Mouse (Mus musculus) cerebellum, postnatal 14 days (tissue): Measurements from ENCODE around the gene Dbnl.

Source experiments
- DNase-seq, 2 experiments: peaks; one replicate each; pipeline ENCODE4 v3.0.0; 2021; ENCODE audit warnings: mixed read lengths in 2 of 2

The Dbnl gene

GRCm38 (mm10) chr11:5788056-5789014 lies at the start of gene Dbnl:
Gene Dbnl, plus strand, starts transcription at chr11:5788488.
- peak; percentile 94 to 96 for DNase-seq

- no peak for DNase-seq
These were observed 49.2 kb upstream of the Dbnl start for GRCm38 (mm10) chr11:5738888-5739632.

- DNase-seq = peak; percentile 12 to 31
These were observed 48.4 kb upstream of the Dbnl start for GRCm38 (mm10) chr11:5739846-5740245.

GRCm38 (mm10) chr11:5740599-5740964 lies 47.7 kb upstream of the Dbnl start:
- peak in 1 of 2 experiments; percentile 51 for DNase-seq

- peak; percentile 66 to 76 for DNase-seq
These were observed 47.2 kb upstream of the Dbnl start for GRCm38 (mm10) chr11:5740965-5741627.

- DNase-seq = peak; percentile 27 to 29
These were observed 46.2 kb upstream of the Dbnl start for GRCm38 (mm10) chr11:5742106-5742505.

GRCm38 (mm10) chr11:5744951-5745350 lies 43.3 kb upstream of the Dbnl start:
- DNase-seq = no peak

- no peak for DNase-seq
These were observed 34.5 kb upstream of the Dbnl start for GRCm38 (mm10) chr11:5753755-5754154.

GRCm38 (mm10) chr11:5761820-5762632 lies 26.3 kb upstream of the Dbnl start, which contains the start of gene Urgcp:
Gene Urgcp, minus strand, starts transcription at chr11:5762376.
- peak; percentile 95 to 96 for DNase-seq

- no peak for DNase-seq
These were observed 25.7 kb upstream of the Dbnl start for GRCm38 (mm10) chr11:5762633-5762982.

- no peak for DNase-seq
These were observed 22.3 kb upstream of the Dbnl start for GRCm38 (mm10) chr11:5766019-5766418.

GRCm38 (mm10) chr11:5778481-5778880 lies 9.8 kb upstream of the Dbnl start:
- DNase-seq = peak in 1 of 2 experiments; percentile 48

GRCm38 (mm10) chr11:5780035-5780499 lies 8.2 kb upstream of the Dbnl start:
- peak; percentile 75 to 78 for DNase-seq

GRCm38 (mm10) chr11:5782199-5782944 lies 5.9 kb upstream of the Dbnl start:
- DNase-seq = no peak

GRCm38 (mm10) chr11:5785732-5786131 lies 2.6 kb upstream of the Dbnl start:
- DNase-seq = no peak

- no peak for DNase-seq
These were observed 625 bp upstream of the Dbnl start for GRCm38 (mm10) chr11:5787671-5788055.

- DNase-seq = no peak
These were observed 924 bp downstream of the Dbnl start for GRCm38 (mm10) chr11:5789071-5789753.

- no peak for DNase-seq
These were observed 1.6 kb downstream of the Dbnl start for GRCm38 (mm10) chr11:5789754-5790333.

- DNase-seq = no peak
These were observed 2.1 kb downstream of the Dbnl start for GRCm38 (mm10) chr11:5790431-5790830.

- peak in 1 of 2 experiments; percentile 25 for DNase-seq
These were observed 7.0 kb downstream of the Dbnl start for GRCm38 (mm10) chr11:5795290-5795689.
